Mouse (Mus musculus): ENCODE data around the gene Naa40.
A peak's percentile ranks its signal among the peaks of the same experiment; 100 is the strongest.

Naa40 gene

DNA sequence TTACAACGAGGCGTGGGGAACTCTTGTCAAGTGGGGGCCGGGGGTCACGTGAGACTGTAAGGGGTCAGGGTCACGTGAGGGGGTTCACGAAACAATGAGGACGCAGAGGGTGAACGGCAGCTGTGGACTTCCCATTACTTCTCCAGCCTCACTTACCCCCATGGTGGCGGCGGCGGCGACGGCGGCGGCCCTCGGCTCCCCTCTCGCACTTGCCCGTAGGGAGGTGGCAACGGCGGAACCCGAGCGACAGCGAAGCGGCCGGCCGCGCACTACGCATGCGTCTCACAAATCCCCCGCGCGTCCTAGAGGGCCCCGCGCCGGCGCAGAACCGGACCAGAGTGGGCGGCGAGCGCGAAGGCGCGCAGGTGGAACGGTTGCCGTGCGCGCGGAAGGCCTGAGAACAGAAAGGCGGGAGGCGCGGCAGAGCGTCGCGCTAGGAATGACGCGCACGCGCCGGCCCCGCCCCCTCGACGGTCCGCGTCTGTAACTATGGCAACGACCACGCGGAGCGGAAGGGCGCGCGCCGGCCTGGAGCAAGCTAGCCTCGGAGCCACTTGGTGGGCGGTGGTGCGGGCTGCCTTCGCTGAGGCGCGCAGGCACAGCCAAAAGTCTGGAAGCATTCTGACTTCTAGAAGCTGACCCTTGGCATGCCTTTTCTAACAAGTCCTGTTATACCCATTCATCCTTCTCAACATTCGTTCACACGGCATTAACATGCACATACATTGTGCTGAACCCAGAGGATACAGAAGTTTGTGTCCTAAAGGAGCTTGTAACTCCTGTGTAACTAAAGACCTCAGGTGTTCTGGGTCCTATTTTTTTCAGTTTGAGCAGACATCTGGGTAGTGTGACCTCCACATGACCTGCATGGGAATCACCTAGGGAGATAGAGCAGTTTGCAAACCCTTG lies at the start of gene Naa40:
Gene Naa40 (minus strand): TSS at position 402 of the 909 bp plus-strand sequence.
- peak; percentile 92 to 96 for DNase-seq

DNA sequence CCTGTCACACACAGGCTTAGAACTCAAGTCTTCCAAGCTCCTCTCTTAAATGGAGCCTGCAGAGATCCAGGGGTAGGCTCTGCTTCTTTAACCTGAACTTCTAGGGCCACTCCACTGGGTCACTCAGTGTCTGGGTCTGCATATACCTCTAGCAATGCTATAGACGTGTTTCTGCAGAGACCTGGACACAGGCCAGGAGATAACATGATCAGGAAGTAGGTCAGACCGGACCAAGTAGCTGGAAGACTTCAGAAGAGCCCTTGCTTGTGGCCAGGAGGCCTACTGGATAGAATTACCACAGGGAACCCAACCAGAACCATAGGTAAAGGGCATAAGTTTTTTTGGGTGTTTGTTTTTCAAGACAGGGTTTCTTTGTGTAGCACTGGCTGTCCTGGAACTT lies 48.8 kb upstream of the Naa40 start:
- DNase-seq: no peak

DNA sequence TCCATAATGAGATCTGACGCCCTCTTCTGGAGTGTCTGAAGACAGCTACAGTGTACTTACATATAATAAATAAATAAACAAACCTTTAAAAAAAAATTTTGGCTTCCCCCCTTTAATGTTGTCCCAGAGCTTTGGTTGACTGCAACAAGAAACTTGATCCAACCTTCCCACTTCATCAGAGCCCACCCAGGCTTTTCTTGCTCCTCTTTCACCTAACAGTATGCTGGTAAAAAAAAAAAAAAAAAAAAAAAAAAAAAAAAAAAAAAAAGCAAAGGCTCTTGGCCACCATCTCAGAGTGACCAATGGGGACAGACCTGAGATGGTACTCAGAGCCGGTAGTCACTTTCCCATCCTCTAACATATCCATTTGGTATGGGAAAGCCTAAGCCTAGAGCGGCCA lies 47.3 kb upstream of the Naa40 start:
- DNase-seq: no peak

DNA sequence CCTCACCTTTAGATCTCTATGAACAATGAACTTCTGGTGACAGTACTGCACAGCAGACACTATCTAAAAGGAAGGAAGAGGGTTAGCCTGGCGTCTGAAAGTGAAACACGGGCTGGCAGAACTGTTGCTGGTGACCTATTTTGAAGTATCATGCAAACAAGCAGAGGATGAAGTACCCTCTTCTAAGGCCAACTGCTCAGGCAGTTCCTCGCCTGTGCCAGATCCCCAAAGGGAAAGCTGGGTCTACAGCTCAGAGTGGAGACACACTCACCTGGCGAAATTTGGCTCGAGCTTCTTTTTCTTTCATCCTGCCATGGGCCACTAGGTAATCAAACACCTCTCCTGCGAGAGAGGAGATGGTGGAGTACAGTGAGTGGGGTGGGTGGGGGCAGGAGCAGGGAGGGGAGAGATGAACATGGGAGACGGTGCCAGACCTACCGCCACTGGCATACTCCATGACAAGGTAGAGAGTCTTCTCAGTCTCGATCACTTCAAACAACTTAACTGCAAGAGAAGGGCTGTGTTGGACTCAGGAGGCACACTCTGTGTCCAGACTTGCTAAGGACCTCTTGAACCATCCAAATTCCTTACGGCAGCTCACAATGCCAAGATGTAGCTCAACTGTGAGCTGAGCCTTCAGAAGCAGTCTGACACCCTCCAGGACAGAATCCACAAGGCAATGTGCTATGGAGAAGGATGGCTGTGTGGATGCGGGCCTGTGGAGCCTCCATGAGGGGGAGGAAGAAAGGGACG lies 45.8 kb upstream of the Naa40 start:
- DNase-seq: no peak

- no peak for DNase-seq
Measured at GRCm38 (mm10) chr19:7280557-7281330, 39.8 kb upstream of the Naa40 start.

GRCm38 (mm10) chr19:7279114-7279513 lies 38.1 kb upstream of the Naa40 start:
- no peak for DNase-seq

- DNase-seq: no peak
Measured at GRCm38 (mm10) chr19:7278200-7278906, 37.4 kb upstream of the Naa40 start.

DNA sequence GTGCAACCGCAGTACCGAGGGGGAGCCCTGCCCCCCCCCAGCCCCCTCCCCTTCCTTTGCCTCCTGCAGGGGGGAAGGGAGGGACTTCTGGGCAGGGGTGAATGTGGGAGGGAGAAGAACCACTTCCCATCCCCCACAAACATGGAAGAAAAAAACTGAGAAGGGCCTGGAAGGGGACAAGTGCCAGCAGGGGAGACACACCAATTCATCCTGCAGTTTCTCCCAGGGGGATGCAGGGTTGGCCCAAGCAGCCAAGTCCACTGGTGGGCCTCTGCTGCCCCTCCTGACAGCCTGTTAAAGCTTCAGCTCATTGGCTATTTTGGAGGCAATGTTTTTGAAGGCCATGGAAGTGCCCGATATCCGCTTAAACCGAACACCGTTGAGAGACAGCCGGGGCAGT lies 35.8 kb upstream of the Naa40 start:
- no peak for DNase-seq

GRCm38 (mm10) chr19:7276053-7276659 lies 35.2 kb upstream of the Naa40 start:
- no peak for DNase-seq

DNA sequence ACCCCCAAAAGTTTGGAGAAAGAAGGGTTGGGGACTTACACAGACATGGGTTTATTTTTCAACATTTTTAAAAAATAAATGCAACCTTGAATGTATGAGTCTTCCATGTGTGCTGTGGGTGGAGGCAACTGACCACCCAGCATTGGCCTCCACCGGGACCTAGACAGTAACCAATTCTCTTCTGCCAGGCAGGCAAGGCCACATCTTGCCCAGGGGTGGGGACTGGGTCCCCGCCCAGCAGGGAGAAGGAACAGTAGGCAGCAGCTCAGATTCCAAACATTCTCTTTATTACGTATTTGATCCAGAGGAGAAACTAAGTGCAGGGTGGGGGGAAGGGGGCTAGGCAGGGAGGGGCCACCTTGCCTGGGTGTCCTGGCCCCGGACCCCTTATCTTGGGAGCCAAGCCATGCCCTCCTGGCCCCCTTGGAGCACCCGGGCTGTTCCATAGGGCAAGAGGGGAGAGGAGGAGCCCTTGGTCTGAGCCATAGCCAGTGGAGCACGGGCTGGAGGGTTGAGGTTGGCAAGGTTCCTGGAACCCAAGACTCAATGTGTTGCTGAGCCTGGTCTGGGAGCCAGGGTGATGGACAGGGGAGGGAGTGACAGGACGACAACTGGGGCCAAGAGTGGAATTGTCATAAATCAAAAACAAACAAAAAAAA lies 34.3 kb upstream of the Naa40 start:
- DNase-seq: peak; percentile 39 to 47

DNA sequence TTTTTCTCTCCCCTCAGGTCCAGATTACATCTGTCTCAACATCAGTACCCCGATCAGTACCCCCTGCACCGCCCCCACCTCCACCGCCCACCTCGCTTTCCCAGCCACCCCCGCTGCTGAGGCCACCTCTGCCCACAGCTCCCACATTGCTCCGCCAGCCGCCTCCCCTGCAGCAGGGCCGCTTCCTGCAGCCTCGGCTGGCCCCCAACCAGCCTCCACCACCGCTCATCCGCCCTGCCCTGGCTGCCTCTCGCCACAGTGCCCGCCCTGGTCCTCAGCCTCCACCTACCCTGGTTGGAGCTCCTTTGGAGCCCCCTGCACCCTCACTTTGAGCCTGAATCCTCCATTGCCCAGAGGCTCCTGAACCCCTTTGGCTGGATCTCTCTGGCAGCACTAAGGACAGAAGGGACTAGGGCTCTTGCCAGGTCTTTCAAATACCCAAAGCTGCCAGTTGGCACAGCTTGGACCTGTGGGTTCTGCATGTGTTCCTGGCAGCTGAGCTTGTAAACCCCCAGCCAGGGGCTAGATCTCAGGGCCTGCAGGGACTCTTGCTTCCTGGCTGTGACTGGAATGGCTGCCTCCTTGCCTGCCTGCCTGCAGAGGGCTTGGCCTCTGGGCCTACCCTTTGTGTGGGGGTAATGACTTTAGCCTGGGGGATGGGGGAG lies 33.5 kb upstream of the Naa40 start:
- DNase-seq: peak; percentile 79 to 82

DNA sequence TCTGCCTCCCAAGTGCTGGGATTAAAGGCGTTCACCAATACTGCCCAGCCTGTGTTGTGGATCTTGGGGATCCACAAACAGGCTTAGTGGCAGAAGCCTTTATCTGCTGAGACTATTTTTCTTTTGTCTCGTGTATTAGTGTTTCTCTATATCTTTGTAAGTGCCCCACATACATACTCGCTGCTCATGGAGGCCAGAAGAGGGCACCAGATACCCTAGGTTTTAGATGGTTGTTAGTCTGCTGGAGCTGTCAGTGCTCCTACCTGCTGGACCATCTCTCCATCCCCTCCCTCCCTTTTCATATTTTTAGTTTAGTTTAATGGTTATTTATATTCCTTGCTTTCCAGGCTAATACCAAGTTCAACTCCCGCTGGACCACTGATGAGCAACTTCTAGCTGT lies 32.5 kb upstream of the Naa40 start:
- DNase-seq: peak in 1 of 2 experiments; percentile 21

DNA sequence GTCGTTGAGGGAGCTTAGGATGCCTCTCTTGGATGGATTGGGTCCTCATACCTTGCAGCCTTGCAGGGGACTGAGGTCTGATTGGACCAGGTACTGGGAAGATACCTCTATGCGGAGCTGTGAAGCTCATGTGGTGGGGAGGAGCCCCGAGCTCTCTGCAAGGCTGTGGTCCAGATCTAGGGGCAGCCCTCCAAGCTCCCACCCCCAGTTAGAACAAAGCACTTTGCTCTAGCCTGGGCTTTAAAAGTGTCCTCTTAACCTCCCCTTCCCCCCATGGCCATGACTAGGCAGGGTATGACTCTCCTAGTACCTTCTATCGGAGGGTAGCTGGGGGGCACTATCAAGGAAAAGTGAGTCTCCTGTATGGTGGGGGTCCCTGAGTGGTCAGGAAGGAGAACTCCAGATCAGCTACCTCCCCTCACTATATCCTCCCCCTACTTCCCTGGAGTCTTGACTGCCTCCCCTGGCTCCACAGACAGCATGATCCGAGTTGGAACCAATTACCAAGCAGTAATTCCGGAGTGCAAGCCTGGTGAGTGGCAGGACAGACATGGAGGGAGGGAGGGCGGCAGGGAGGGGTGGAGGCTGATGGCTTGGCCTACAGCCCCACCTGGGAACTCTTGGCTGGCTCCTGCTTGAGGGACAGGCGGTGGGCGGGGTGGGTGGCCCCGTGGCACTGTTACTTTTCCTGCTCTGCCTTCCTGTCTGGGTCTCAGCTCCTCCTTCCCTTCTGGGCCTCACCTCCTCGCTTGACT lies 28.5 kb upstream of the Naa40 start:
- no peak for DNase-seq

- DNase-seq: peak; percentile 58 to 64
Measured at GRCm38 (mm10) chr19:7268722-7269090, 27.7 kb upstream of the Naa40 start.

DNA sequence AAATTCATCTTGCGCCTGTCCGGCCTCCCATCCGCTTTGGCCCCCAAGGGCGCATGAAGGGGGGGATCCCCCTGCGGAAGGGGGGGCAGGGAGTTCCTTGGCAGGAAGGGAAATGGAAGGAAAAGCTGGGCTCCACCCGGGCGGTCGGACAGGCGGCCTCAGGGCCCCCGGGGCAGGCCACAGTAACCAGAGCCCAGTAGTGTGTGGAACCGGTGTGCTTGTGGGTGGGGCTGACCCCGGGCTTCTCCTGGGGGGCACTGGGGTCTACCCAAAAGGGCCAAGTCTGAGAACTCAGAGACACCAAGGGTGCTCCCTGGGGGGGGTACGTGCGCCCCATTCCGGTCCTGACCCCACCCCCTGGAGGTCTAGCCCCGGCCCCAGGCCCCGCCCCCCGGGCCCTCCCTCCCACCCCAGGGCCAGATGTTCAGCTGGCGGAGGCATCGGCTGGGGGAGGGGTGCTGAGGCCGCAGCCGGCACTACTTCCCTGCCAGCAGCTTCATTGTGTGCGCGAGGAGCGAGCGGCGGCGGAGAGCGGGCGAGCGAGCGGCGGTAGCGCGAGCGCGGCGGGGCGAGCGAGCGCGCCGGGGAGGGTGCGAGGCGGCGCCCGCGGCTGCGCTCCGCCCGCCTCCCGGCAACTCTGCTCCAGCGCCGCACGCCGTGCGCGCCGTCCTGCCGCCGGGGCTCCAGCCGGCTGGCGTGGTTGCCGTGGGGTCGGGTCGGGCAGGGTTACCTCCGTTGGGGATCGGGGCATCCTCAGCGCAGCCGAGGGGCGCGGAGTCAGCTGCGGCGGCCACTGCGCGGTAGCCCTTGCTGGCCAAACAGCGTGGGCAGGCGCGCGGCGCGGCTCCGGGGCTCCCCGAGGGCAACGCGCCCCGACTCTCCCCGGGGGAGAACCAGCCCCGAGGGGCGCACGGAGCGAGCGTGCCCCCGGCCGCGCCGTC lies 27.1 kb upstream of the Naa40 start:
- DNase-seq: peak; percentile 37 to 52

GRCm38 (mm10) chr19:7267091-7267741 lies 26.2 kb upstream of the Naa40 start, which contains the start of gene Rcor2:
TSS of gene Rcor2 (plus strand) at chr19:7267325.
- peak; percentile 34 to 40 for DNase-seq

DNA sequence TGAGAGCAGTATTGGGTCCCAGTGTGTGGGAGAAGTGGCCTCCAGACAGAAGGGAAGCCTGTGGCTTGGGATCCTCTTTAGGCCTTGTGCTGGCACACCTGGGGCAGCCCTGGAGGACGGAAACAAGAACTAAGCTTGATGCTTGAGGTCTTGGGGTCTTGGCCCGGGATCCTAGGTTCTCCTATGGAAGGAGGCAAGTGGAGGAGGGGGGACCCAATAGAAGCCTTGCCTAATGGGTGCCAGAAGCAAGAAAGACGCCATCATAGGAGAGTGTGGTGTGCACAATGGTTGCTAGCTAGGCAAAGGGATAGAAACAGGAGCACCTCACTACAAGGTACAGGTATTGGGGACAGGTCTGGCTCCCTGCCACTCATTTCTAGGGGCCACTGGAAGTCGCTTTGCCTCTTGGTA lies 25.4 kb upstream of the Naa40 start:
- DNase-seq: peak in 1 of 2 experiments; percentile 31

GRCm38 (mm10) chr19:7265478-7266191 lies 24.7 kb upstream of the Naa40 start:
- DNase-seq: peak; percentile 46 to 49

All from cerebellum, adult 18-20 months (tissue).